Mouse (Mus musculus): ENCODE results near the gene Gm973. TPM values are rescaled to one million over a fixed set of nuclear protein-coding genes. Genes with fewer than 3 reads are reported as not detected.

Gm973 gene
- polyA plus RNA-seq, 1 experiment from 2014 or later = 0.72 TPM

DNA sequence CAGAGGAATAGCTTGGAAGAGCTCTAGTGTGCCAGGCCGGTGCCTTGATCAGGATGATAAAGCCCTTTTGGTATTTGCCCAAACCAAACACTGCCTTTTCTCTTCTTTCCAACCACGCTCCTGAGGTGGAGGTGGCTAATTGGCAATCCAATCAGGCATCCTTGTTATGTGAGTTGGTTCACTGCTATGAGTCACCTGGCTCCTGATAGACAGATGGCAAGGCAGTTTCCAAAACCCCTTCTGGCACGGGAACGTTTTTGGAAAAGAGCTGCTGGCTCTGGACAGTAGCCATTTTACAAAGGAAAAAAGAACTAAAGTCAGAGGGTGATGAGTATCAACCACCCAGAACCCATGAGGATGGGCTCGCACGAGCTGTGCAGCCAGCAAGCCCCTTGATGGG lies 50.9 kb downstream of the Gm973 start:
- Histone ChIP-seq H3K27ac (ENCODE audit: low read depth, low read length) (no peak overlapping the region), H3K9ac (ENCODE audit: low read depth, low read length) (no peak overlapping the region), H3K4me1 (replicated peaks; ENCODE audit: control insufficient read depth, insufficient read depth, low read length) (no peaks in the 10 kb centered on the region), H3K36me3 (ENCODE audit: control insufficient read depth, insufficient read depth) (no peaks in the 10 kb centered on the region), H3K9me3 (ENCODE audit: control insufficient read depth) (no peaks in the 10 kb centered on the region), H3K4me3 (ENCODE audit: low read depth, low read length) (no peak overlapping the region), H3K4me2 (replicated peaks; ENCODE audit: low read depth) (no peak overlapping the region), H3K27me3 (replicated peaks; ENCODE audit: control insufficient read depth, insufficient read depth, low read length) (no peaks in the 10 kb centered on the region)
- WGBS = 81% methylated on average over 6 of the region's 6 CpGs
- no peak for ATAC-seq
- no peak for TF ChIP-seq CTCF (IDR thresholded peaks at IDR 0.05; ENCODE audit: low read depth)

DNA sequence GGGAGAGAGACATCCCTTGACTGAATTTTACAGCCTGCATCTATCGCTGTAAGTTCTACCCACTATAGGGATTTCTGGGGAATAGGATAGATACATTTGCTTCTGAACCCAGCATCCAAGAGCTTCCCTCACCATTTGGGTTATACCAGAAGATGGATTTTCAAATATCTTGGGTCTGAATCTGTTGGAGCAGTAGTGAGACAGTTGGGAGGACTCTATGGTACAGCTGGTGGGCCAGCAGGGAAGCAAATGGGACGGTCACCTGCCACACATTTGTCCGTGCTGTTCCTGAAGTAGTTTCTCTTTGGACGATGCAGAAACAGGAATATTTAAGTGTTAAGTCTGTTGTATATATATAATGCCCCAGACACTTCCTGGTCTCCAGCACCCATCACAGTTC lies 51.5 kb downstream of the Gm973 start:
- Histone ChIP-seq H3K27ac (ENCODE audit: low read depth, low read length) (no peak overlapping the region), H3K9me3 (ENCODE audit: control insufficient read depth) (no peaks in the 10 kb centered on the region), H3K36me3 (ENCODE audit: control insufficient read depth, insufficient read depth) (no peaks in the 10 kb centered on the region), H3K4me3 (ENCODE audit: low read depth, low read length) (no peak overlapping the region), H3K27me3 (replicated peaks; ENCODE audit: control insufficient read depth, insufficient read depth, low read length) (no peaks in the 10 kb centered on the region), H3K4me1 (replicated peaks; ENCODE audit: control insufficient read depth, insufficient read depth, low read length) (no peaks in the 10 kb centered on the region), H3K9ac (ENCODE audit: low read depth, low read length) (no peak overlapping the region), H3K4me2 (replicated peaks; ENCODE audit: low read depth) (no peak overlapping the region)
- no peak for ATAC-seq
- 85% methylated on average over 4 of the region's 4 CpGs for WGBS
- no peak for TF ChIP-seq CTCF (IDR thresholded peaks at IDR 0.05; ENCODE audit: low read depth)

DNA sequence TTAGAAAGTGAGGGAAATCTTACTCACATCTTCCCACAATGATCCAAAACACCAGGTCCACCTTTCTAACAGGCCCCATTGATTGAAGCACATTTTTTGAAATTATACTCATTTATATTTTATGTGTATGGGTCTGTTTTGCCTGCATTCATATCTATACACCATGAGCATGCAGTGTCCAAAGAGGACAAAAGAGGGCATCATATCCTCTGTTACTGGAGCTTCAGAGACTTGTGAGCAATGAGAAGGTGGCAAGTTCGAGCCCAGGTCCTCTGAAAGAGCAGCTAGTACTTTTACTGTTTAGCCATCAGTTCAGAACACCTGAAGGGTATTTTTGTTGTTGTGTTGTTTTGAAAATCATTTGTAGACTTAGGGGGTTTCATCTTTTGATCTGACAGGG lies 52.2 kb downstream of the Gm973 start:
- peak; percentile 22; the same call in 1 of the 2 replicates for TF ChIP-seq CTCF (IDR thresholded peaks at IDR 0.05; ENCODE audit: low read depth)
- H3K4me1 ChIP-seq (replicated peaks; ENCODE audit: control insufficient read depth, insufficient read depth, low read length) = no peaks in the 10 kb centered on the region
- H3K9ac ChIP-seq (ENCODE audit: low read depth, low read length) = no peak overlapping the region
- no peak for ATAC-seq
- no peak overlapping the region for H3K4me2 ChIP-seq (replicated peaks; ENCODE audit: low read depth)
- no peak overlapping the region for H3K4me3 ChIP-seq (ENCODE audit: low read depth, low read length)
- H3K36me3 ChIP-seq (ENCODE audit: control insufficient read depth, insufficient read depth) = no peaks in the 10 kb centered on the region
- no peak overlapping the region for H3K27ac ChIP-seq (ENCODE audit: low read depth, low read length)
- WGBS = 100% methylated on average over 1 of the region's 1 CpGs
- no peaks in the 10 kb centered on the region for H3K27me3 ChIP-seq (replicated peaks; ENCODE audit: control insufficient read depth, insufficient read depth, low read length)
- no peaks in the 10 kb centered on the region for H3K9me3 ChIP-seq (ENCODE audit: control insufficient read depth)

DNA sequence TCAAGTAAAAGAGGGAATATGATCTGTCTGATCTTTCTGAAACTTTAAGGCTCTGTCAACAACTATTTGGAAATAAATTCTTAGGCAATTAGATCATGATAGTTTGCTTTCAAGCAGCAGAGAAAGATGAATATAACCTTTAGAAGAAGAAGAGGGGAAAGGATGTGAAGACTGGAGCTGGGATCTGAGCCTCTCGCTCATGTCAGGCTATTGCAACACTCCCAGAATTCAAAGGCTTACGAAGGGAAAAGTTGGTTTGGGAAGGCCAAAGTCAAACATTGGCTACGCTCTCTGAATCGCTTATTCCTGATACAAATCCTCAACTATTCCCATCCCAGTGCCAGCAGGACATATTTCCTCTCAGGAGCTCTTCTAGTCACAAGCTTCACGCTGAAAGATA lies 53.2 kb downstream of the Gm973 start:
- TF ChIP-seq CTCF (IDR thresholded peaks at IDR 0.05; ENCODE audit: low read depth) = no peak
- 85% methylated on average over 5 of the region's 5 CpGs for WGBS
- Histone ChIP-seq H3K9me3 (ENCODE audit: control insufficient read depth) (no peaks in the 10 kb centered on the region), H3K4me2 (replicated peaks; ENCODE audit: low read depth) (no peak overlapping the region), H3K27me3 (replicated peaks; ENCODE audit: control insufficient read depth, insufficient read depth, low read length) (no peaks in the 10 kb centered on the region), H3K27ac (ENCODE audit: low read depth, low read length) (no peak overlapping the region), H3K4me1 (replicated peaks; ENCODE audit: control insufficient read depth, insufficient read depth, low read length) (no peaks in the 10 kb centered on the region), H3K36me3 (ENCODE audit: control insufficient read depth, insufficient read depth) (no peaks in the 10 kb centered on the region), H3K4me3 (ENCODE audit: low read depth, low read length) (no peak overlapping the region), H3K9ac (ENCODE audit: low read depth, low read length) (no peak overlapping the region)
- ATAC-seq = no peak

DNA sequence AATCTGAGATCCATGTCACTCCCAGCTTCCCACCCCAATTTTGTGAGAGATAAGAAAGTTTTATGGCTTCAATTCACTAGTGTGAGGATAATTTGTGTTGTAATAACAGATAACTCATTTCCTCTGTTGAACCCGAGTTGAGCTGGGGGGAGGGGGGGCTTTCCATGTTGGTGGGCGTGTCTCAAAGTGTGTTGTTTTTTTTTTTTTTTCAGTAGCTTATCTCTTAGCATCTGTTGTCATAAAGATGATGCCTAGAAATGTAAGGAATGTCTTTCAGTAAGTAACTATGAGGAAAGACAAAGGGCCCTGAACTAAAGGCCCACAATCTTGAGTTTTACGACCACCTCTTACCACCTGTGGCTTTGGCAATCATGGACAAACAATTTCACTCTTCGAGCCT lies 54.7 kb downstream of the Gm973 start:
- Histone ChIP-seq H3K27me3 (replicated peaks; ENCODE audit: control insufficient read depth, insufficient read depth, low read length) (no peaks in the 10 kb centered on the region), H3K9me3 (ENCODE audit: control insufficient read depth) (no peaks in the 10 kb centered on the region), H3K4me1 (replicated peaks; ENCODE audit: control insufficient read depth, insufficient read depth, low read length) (no peaks in the 10 kb centered on the region), H3K27ac (ENCODE audit: low read depth, low read length) (no peak overlapping the region), H3K36me3 (ENCODE audit: control insufficient read depth, insufficient read depth) (no peaks in the 10 kb centered on the region), H3K4me2 (replicated peaks; ENCODE audit: low read depth) (no peak overlapping the region), H3K4me3 (ENCODE audit: low read depth, low read length) (no peak overlapping the region), H3K9ac (ENCODE audit: low read depth, low read length) (no peak overlapping the region)
- no peak for ATAC-seq
- TF ChIP-seq CTCF (IDR thresholded peaks at IDR 0.05; ENCODE audit: low read depth) = no peak
- WGBS = 31% methylated on average over 4 of the region's 4 CpGs

DNA sequence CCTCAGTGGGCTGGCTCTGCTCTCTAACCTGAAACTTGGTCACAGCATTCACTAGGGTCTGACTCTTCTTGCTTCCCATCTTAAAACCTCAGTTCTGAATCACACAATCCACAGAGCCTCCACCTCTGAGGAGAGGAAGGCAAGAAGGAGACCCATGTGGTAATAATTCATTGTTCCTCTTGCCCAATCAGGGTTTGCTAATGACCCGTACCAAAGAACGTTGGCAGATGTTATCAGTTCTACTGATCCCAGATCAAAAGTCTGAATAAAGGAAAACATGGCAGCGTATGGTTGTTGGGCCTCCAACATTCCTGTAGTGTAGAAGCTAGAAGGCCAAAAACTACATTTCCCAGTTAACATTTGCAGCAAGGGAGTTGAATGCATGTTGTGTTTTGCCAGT lies 55.4 kb downstream of the Gm973 start:
- Histone ChIP-seq H3K9ac (ENCODE audit: low read depth, low read length) (no peak overlapping the region), H3K27ac (ENCODE audit: low read depth, low read length) (no peak overlapping the region), H3K4me1 (replicated peaks; ENCODE audit: control insufficient read depth, insufficient read depth, low read length) (no peaks in the 10 kb centered on the region), H3K9me3 (ENCODE audit: control insufficient read depth) (no peaks in the 10 kb centered on the region), H3K4me3 (ENCODE audit: low read depth, low read length) (no peak overlapping the region), H3K4me2 (replicated peaks; ENCODE audit: low read depth) (no peak overlapping the region), H3K36me3 (ENCODE audit: control insufficient read depth, insufficient read depth) (no peaks in the 10 kb centered on the region), H3K27me3 (replicated peaks; ENCODE audit: control insufficient read depth, insufficient read depth, low read length) (no peaks in the 10 kb centered on the region)
- ATAC-seq = no peak
- WGBS = 68% methylated on average over 3 of the region's 3 CpGs
- no peak for TF ChIP-seq CTCF (IDR thresholded peaks at IDR 0.05; ENCODE audit: low read depth)

DNA sequence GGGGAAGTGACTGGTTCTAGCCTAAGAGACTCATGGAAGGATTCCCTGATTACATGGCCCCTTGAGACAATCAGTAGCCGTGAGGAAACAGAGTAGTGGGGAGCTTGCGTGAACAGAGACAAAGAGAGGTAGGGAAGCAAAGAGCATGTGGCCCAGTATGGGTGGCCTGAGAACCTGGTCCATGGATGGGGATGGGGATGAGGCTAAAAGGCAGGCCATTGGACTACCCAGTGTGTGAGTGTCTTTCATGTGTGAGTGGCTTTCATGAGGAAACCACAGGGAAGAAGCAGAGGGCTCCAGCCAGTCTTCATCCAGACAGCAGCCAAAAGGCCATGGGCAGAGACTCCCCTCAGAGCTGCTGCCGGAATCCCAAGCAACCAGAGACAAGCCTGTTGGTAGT lies 57.8 kb downstream of the Gm973 start:
- Histone ChIP-seq H3K4me2 (replicated peaks; ENCODE audit: low read depth) (no peak overlapping the region), H3K4me1 (replicated peaks; ENCODE audit: control insufficient read depth, insufficient read depth, low read length) (no peaks in the 10 kb centered on the region), H3K27ac (ENCODE audit: low read depth, low read length) (no peak overlapping the region), H3K9ac (ENCODE audit: low read depth, low read length) (no peak overlapping the region), H3K4me3 (ENCODE audit: low read depth, low read length) (no peak overlapping the region), H3K27me3 (replicated peaks; ENCODE audit: control insufficient read depth, insufficient read depth, low read length) (no peaks in the 10 kb centered on the region), H3K9me3 (ENCODE audit: control insufficient read depth) (no peaks in the 10 kb centered on the region), H3K36me3 (ENCODE audit: control insufficient read depth, insufficient read depth) (no peaks in the 10 kb centered on the region)
- 94% methylated on average over 3 of the region's 3 CpGs for WGBS
- ATAC-seq = no peak
- no peak for TF ChIP-seq CTCF (IDR thresholded peaks at IDR 0.05; ENCODE audit: low read depth)

All from intestine, postnatal 0 days (tissue).